Mouse (Mus musculus): Measurements from ENCODE around the gene Slc9a3r1. TPM values are rescaled to one million over a fixed set of nuclear protein-coding genes. Genes with fewer than 3 reads are reported as not detected.

Slc9a3r1 gene
- total RNA-seq, 1 experiment, result 43.9 TPM

DNA sequence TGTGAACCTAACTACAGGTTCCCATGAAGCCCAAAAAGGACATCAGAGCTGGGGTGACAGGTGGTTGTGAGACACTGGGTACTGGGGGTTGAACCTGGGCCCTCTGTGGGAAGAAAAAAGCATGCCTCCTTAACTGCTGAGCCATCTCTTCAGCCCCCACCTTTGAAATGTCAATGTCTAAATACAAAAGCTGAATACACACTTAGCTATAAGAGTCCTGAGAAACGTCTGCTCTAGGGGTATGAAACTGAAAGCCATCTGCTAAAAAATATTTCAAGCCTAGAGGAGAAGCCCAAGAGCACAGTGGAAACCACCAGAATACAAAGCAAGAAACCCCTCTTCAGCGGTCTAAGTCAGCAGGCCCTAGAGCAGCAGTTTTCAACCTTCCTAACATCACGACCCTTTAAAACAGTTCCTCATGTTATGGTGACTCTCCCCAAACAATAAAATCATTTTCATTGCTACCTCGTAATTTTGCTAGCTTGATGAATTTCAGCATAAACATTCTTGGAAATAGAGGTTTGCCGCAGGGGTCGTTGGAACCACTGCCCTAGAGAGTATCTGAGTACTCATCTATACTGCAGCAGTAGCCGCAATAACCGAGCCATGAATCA lies 31.3 kb upstream of the Slc9a3r1 start:
- in situ Hi-C loops (cut with MboI; ENCODE audit: low sequenced_read_pairs in 2 of 2, unreplicated experiment in 2 of 2), result no loop called here

GRCm38 (mm10) chr11:115133800-115134199 lies 29.3 kb upstream of the Slc9a3r1 start, which contains the start of gene Cd300lf:
TSS of gene Cd300lf (minus strand) at chr11:115133992.
- Histone ChIP-seq H3K36me3 (ENCODE audit: control insufficient read depth, insufficient read depth, low read length, poor library complexity, severe bottlenecking) (no peaks in the 10 kb centered on the region), H3K27ac (ENCODE audit: insufficient read depth, low read depth, low read length, poor library complexity, severe bottlenecking) (no peak within 1 kb of the TSS), H3K4me3 (ENCODE audit: insufficient read depth in 1 of 2, low read depth in 1 of 2, low read length in 2 of 2, poor library complexity in 1 of 2, severe bottlenecking in 1 of 2) (no peak within 1 kb of the TSS), H3K9me3 (ENCODE audit: control insufficient read depth, insufficient read depth, low read depth, low read length) (no peaks in the 10 kb centered on the region), H3K4me1 (ENCODE audit: control insufficient read depth in 2 of 2, insufficient read depth in 2 of 2, low read length in 2 of 2, poor library complexity in 1 of 2) (no peaks in the 10 kb centered on the region), H3K9ac (ENCODE audit: insufficient read depth, low read depth, low read length, poor library complexity, severe bottlenecking) (no peak within 1 kb of the TSS)
- DNase-seq (ENCODE audit: low read depth, low spot score), result no peak
- no peak for TF ChIP-seq ZNF384 (IDR thresholded peaks at IDR 0.05; ENCODE audit: low read depth, low read length)
- TF ChIP-seq HCFC1 (IDR thresholded peaks at IDR 0.05; ENCODE audit: borderline replicate concordance, insufficient read depth, low read length), result no peak
- TF ChIP-seq MAFK (IDR thresholded peaks at IDR 0.05; ENCODE audit: insufficient read depth, low read depth, low read length), result no peak
- TF ChIP-seq ZC3H11A (IDR thresholded peaks at IDR 0.05; ENCODE audit: borderline replicate concordance, low read depth, low read length), result no peak
- TF ChIP-seq CHD2 (IDR thresholded peaks at IDR 0.05; ENCODE audit: low read depth, low read length), result no peak
- in situ Hi-C loops (cut with MboI; ENCODE audit: low sequenced_read_pairs in 2 of 2, unreplicated experiment in 2 of 2), result no loop called here

More for the DNA sequence above, 31.3 kb upstream of the Slc9a3r1 start:
- H3K4me1 ChIP-seq (ENCODE audit: control insufficient read depth in 2 of 2, insufficient read depth in 2 of 2, low read length in 2 of 2, poor library complexity in 1 of 2), result no peaks in the 10 kb centered on the region
- H3K27ac ChIP-seq (ENCODE audit: insufficient read depth, low read depth, low read length, poor library complexity, severe bottlenecking), result no peak overlapping the region
- no peak for DNase-seq (ENCODE audit: low read depth, low spot score)
- H3K4me3 ChIP-seq (ENCODE audit: insufficient read depth in 1 of 2, low read depth in 1 of 2, low read length in 2 of 2, poor library complexity in 1 of 2, severe bottlenecking in 1 of 2), result no peak overlapping the region
- no peak for TF ChIP-seq MAFK (IDR thresholded peaks at IDR 0.05; ENCODE audit: insufficient read depth, low read depth, low read length)
- TF ChIP-seq ZC3H11A (IDR thresholded peaks at IDR 0.05; ENCODE audit: borderline replicate concordance, low read depth, low read length), result no peak
- TF ChIP-seq CHD2 (IDR thresholded peaks at IDR 0.05; ENCODE audit: low read depth, low read length), result no peak
- TF ChIP-seq ZNF384 (IDR thresholded peaks at IDR 0.05; ENCODE audit: low read depth, low read length), result no peak
- TF ChIP-seq HCFC1 (IDR thresholded peaks at IDR 0.05; ENCODE audit: borderline replicate concordance, insufficient read depth, low read length), result no peak
- H3K9me3 ChIP-seq (ENCODE audit: control insufficient read depth, insufficient read depth, low read depth, low read length), result no peaks in the 10 kb centered on the region
- no peak overlapping the region for H3K9ac ChIP-seq (ENCODE audit: insufficient read depth, low read depth, low read length, poor library complexity, severe bottlenecking)
- H3K36me3 ChIP-seq (ENCODE audit: control insufficient read depth, insufficient read depth, low read length, poor library complexity, severe bottlenecking), result no peaks in the 10 kb centered on the region

DNA sequence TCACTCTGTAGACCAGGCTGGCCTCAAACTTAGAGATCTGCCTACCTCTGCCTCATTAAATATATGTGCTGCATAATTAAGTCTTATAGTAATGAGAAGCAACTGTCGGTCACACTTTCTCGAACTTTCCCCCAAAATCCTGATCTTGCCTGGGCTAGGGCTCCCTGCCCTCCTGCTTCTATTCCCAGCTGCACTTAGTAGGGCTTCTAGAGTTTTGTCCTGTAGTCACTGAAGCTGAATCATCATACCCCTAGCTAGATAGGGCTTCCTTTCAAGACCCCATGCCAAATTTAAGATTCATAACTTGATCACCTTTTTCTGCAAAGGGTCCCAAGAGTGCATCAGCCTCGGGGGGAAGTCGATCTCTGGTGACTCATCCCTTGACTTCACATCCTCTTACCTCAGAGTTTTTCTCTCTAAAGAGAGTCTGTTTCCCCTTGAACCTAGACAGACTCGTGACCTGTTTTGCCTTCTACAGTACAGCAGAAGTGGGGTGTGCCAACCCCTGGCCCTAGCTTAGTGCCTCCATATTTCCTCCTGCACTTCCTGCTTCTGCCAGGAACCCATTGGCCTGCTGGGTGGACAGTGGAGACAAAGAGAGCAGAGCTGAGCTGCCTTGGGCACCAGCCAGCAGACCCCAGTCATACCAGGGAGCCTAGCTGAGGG lies 24.4 kb upstream of the Slc9a3r1 start:
- Histone ChIP-seq H3K4me1 (ENCODE audit: control insufficient read depth in 2 of 2, insufficient read depth in 2 of 2, low read length in 2 of 2, poor library complexity in 1 of 2) (no peaks in the 10 kb centered on the region; a peak in 1 of 4 replicates), H3K27ac (ENCODE audit: insufficient read depth, low read depth, low read length, poor library complexity, severe bottlenecking) (no peak overlapping the region), H3K9me3 (ENCODE audit: control insufficient read depth, insufficient read depth, low read depth, low read length) (no peaks in the 10 kb centered on the region), H3K9ac (ENCODE audit: insufficient read depth, low read depth, low read length, poor library complexity, severe bottlenecking) (no peak overlapping the region), H3K36me3 (ENCODE audit: control insufficient read depth, insufficient read depth, low read length, poor library complexity, severe bottlenecking) (no peaks in the 10 kb centered on the region), H3K4me3 (ENCODE audit: insufficient read depth in 1 of 2, low read depth in 1 of 2, low read length in 2 of 2, poor library complexity in 1 of 2, severe bottlenecking in 1 of 2) (no peak overlapping the region)
- in situ Hi-C loops (cut with MboI; ENCODE audit: low sequenced_read_pairs in 2 of 2, unreplicated experiment in 2 of 2), result no loop called here
- no peak for DNase-seq (ENCODE audit: low read depth, low spot score)
- TF ChIP-seq HCFC1 (IDR thresholded peaks at IDR 0.05; ENCODE audit: borderline replicate concordance, insufficient read depth, low read length) (no peak), CHD2 (IDR thresholded peaks at IDR 0.05; ENCODE audit: low read depth, low read length) (no peak), ZC3H11A (IDR thresholded peaks at IDR 0.05; ENCODE audit: borderline replicate concordance, low read depth, low read length) (no peak), MAFK (IDR thresholded peaks at IDR 0.05; ENCODE audit: insufficient read depth, low read depth, low read length) (no peak), ZNF384 (IDR thresholded peaks at IDR 0.05; ENCODE audit: low read depth, low read length) (no peak)

DNA sequence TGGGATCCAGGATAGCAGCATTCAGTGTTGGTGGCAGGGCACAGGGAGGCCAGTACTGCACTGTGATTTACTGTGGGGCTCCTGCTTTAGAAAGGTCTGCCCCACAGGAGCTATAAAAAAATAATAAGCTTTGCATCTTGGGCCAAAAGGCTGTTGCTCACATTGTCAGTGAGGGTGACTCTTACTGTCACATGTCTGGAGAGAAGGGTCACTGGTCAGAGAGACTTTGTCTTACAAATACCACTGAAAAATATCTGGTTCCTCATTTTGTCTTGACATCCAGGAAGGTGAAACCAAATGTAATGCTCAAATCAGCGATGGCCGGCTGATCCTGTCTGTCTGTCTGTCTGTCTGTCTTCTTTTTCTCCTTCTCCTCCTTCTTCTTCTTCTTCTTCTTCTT lies 21.2 kb upstream of the Slc9a3r1 start:
- H3K4me3 ChIP-seq (ENCODE audit: insufficient read depth in 1 of 2, low read depth in 1 of 2, low read length in 2 of 2, poor library complexity in 1 of 2, severe bottlenecking in 1 of 2), result no peak overlapping the region
- DNase-seq (ENCODE audit: low read depth, low spot score), result no peak
- H3K9ac ChIP-seq (ENCODE audit: insufficient read depth, low read depth, low read length, poor library complexity, severe bottlenecking), result no peak overlapping the region
- H3K9me3 ChIP-seq (ENCODE audit: control insufficient read depth, insufficient read depth, low read depth, low read length), result no peaks in the 10 kb centered on the region
- in situ Hi-C loops (cut with MboI; ENCODE audit: low sequenced_read_pairs in 2 of 2, unreplicated experiment in 2 of 2), result no loop called here
- TF ChIP-seq CHD2 (IDR thresholded peaks at IDR 0.05; ENCODE audit: low read depth, low read length) (no peak), ZNF384 (IDR thresholded peaks at IDR 0.05; ENCODE audit: low read depth, low read length) (no peak)
- no peak overlapping the region for H3K27ac ChIP-seq (ENCODE audit: insufficient read depth, low read depth, low read length, poor library complexity, severe bottlenecking)
- no peaks in the 10 kb centered on the region for H3K36me3 ChIP-seq (ENCODE audit: control insufficient read depth, insufficient read depth, low read length, poor library complexity, severe bottlenecking)
- no peaks in the 10 kb centered on the region; a peak in 1 of 4 replicates for H3K4me1 ChIP-seq (ENCODE audit: control insufficient read depth in 2 of 2, insufficient read depth in 2 of 2, low read length in 2 of 2, poor library complexity in 1 of 2)
